Mouse (Mus musculus) forebrain, embryonic 12.5 days (tissue): ENCODE data around the gene Dapk1. TPM values are rescaled to one million over a fixed set of nuclear protein-coding genes. Genes with fewer than 3 reads are reported as not detected.

Experiments used
- ATAC-seq: fragments of 200-750 bp; cut with Nextera tagmentation; 2 replicates; pipeline ENCODE4 v1.8.0; 2017; ENCODE audit warnings: moderate TSS enrichment; ENCODE audit not compliant: low FRiP score
- H3K27ac ChIP-seq: fragments of 300-500 bp; sonication (generic); 2 replicates; pipeline ENCODE4 v1.5.1; 2016; ENCODE audit warnings: mild to moderate bottlenecking
- H3K27me3 ChIP-seq: fragments of 300-500 bp; sonication (generic); 2 replicates; pipeline ENCODE4 v1.6.1; 2016; ENCODE audit warnings: mild to moderate bottlenecking
- H3K36me3 ChIP-seq: fragments of 300-500 bp; sonication (generic); replicated peaks from 2 replicates; pipeline ENCODE4 v1.6.1; 2016; ENCODE audit warnings: mild to moderate bottlenecking
- H3K4me1 ChIP-seq: fragments of 300-500 bp; sonication (generic); 2 replicates; pipeline ENCODE4 v1.6.1; 2016
- H3K4me2 ChIP-seq: fragments of 300-500 bp; sonication (generic); 2 replicates; pipeline ENCODE4 v1.6.1; 2016; ENCODE audit warnings: mild to moderate bottlenecking, moderate library complexity
- H3K4me3 ChIP-seq: fragments of 300-500 bp; sonication (generic); replicated peaks from 2 replicates; pipeline ENCODE4 v1.5.1; 2016; ENCODE audit warnings: mild to moderate bottlenecking
- H3K9ac ChIP-seq: fragments of 300-500 bp; sonication (generic); 2 replicates; pipeline ENCODE4 v1.6.1; 2016; ENCODE audit warnings: mild to moderate bottlenecking
- H3K9me3 ChIP-seq: fragments of 300-500 bp; sonication (generic); 2 replicates; pipeline ENCODE4 v1.6.1; 2016
- WGBS: fragments of 180-500 bp; shearing (Covaris S2); methylation state at CpG from one replicate; pipeline ENCODE4 v1.1.7; 2016; 5-methylcytosine and 5-hydroxymethylcytosine counted together
- polyA plus RNA-seq: library from polyadenylated mRNA; unstranded; fragments of >200 nt; fragmentation: Nextera tagmentation; extraction: Ambion mirVana; gene quantifications from 2 replicates; pipeline ENCODE4 v1.2.1, GENCODE M21; 2016

Dapk1 gene
- polyA plus RNA-seq, 1 experiment from 2014 or later, result 39.8 TPM

DNA sequence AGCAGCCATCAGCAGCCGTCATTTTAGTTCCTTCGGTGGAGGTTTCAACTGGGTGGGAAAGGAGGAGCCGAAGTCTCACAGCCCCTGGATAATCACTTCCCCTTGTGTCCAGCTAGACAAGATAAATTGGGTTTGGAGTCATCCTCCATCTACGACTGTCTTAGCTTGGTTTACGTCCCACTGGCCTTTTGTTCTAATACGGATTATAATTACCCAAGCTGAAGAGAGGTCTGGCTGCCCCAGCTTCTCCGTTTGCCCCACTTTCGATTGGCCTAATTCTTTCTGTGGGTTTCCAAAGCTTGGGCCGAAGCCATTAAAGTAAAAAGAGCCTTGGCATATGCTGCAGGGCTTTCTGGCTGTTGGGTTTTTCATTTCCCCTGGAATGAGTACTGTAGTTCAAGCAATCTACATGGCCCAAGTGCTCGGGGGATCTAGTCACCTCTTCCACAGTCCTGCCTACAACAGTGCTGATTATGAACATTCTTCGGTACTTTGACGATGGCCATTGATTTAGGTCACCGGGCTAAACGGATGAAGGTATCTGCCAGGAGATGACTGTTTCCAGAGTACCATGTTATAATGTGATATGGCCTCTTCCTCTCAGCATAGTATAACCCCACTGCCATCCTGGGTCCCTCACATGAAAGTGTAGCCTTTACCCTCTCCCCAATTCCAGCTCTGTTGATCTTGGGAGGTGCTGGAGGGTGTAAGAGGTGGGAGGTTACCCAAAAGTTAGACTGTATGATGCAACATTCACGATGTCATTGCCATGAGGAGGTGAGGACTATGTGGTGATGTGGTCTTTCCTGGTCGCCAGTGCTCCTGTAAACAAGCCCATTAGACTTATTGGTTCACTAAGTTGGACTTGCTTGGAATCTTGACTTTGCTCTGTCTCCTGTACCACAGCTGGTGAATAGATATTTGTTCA is 106.1 kb downstream of the Dapk1 start:
- WGBS, result 52% methylated on average over 16 of the region's 16 CpGs
- 0 out of 2 replicates have a peak overlapping the region, but pooled peaks have one; percentile 14 for H3K27ac ChIP-seq
- no peak for ATAC-seq
- H3K9ac ChIP-seq, result no peak overlapping the region
- H3K4me1 ChIP-seq, result peaks cover 17% of the 10 kb centered on the region
- H3K4me2 ChIP-seq, result no peak overlapping the region
- H3K27me3 ChIP-seq, result 0 out of 2 replicates have a peak, but pooled peaks cover 5% of the 10 kb centered on the region
- H3K36me3 ChIP-seq, result peaks cover 5% of the 10 kb centered on the region; the same call in 1 of the 2 replicates
- no peak overlapping the region for H3K4me3 ChIP-seq
- H3K9me3 ChIP-seq, result no peaks in the 10 kb centered on the region

DNA sequence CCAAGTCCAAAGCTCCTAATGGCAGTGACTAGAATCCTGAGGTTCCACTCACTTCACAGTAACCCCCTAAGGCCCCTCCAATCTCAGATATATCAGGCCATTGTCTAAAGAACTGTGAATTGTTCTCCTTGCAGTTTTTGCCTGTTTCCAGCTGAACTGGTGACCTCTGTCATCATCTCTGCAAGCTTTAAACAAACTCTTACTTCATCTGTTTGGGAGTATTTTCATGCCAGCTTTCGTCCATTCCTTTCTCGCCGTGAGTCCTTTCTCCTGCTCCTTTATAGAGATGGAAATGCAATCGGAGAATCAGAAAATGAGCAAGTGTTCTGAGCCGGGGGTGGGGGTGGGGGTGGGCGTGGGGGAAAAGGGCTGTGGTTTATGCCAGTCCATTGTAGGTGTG is 107.4 kb downstream of the Dapk1 start:
- Histone ChIP-seq H3K27me3 (0 out of 2 replicates have a peak, but pooled peaks cover 5% of the 10 kb centered on the region), H3K4me1 (peaks cover 17% of the 10 kb centered on the region), H3K4me3 (no peak overlapping the region), H3K9ac (no peak overlapping the region), H3K4me2 (no peak overlapping the region), H3K36me3 (peaks cover 5% of the 10 kb centered on the region; the same call in 1 of the 2 replicates), H3K9me3 (no peaks in the 10 kb centered on the region), H3K27ac (no peak overlapping the region)
- no peak for ATAC-seq
- WGBS, result 56% methylated on average over 6 of the region's 6 CpGs

DNA sequence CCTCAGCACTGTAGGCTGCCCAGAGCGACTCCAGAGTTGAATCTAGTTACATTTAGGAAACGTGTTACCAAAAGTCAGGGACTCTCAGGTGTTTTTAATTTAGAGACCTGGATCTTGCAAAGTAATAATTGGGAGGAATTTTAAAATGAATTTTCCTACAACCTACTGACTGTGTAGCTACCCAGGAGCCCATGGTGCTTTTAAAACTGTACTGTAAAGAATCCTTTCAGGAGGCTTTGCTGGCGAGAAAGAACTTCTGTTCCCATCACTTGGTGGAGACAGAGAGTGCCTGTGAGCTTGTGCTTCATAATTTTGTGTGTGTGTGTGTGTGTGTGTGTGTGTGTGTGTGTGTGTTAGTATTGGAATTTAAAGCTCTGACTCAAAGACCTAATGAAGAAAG is 109.2 kb downstream of the Dapk1 start:
- no peaks in the 10 kb centered on the region for H3K27me3 ChIP-seq
- H3K4me1 ChIP-seq, result peaks cover 17% of the 10 kb centered on the region
- no peak overlapping the region for H3K9ac ChIP-seq
- 75% methylated on average over 3 of the region's 3 CpGs for WGBS
- ATAC-seq, result no peak
- no peaks in the 10 kb centered on the region for H3K9me3 ChIP-seq
- H3K27ac ChIP-seq, result no peak overlapping the region
- H3K4me3 ChIP-seq, result no peak overlapping the region
- H3K36me3 ChIP-seq, result no peaks in the 10 kb centered on the region
- H3K4me2 ChIP-seq, result no peak overlapping the region

GRCm38 (mm10) chr13:60713537-60713936 is 111.8 kb downstream of the Dapk1 start:
- Histone ChIP-seq H3K4me2 (no peak overlapping the region), H3K27me3 (no peaks in the 10 kb centered on the region), H3K9ac (no peak overlapping the region), H3K36me3 (peaks cover 9% of the 10 kb centered on the region; the same call in 1 of the 2 replicates), H3K4me3 (no peak overlapping the region), H3K9me3 (no peaks in the 10 kb centered on the region), H3K27ac (no peak overlapping the region), H3K4me1 (peaks cover 8% of the 10 kb centered on the region)
- ATAC-seq, result no peak
- WGBS, result 90% methylated on average over 4 of the region's 4 CpGs

DNA sequence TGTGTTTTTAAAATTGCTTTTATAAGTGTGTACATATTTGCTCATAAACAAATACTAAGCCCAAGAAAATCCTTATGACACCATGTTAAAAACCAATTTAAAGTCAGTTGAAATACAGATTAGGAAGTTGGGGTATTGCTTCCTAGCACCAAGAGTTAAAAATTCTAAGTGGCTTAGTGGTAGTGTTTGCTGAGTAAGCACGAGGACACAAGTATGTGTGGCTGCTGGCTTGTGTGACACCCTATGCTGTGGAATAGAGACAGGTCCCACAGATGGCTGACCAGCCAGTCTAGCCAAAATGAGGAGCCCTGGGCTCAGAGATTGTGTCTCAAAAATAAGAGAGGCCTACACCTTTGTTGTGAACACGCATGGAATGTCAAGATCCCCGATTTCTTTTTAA is 114.4 kb downstream of the Dapk1 start:
- no peaks in the 10 kb centered on the region for H3K27me3 ChIP-seq
- no peak overlapping the region for H3K4me3 ChIP-seq
- H3K9ac ChIP-seq, result no peak overlapping the region
- peaks cover 30% of the 10 kb centered on the region for H3K36me3 ChIP-seq
- no peaks in the 10 kb centered on the region for H3K9me3 ChIP-seq
- H3K4me2 ChIP-seq, result no peak overlapping the region
- no peak for ATAC-seq
- no peak overlapping the region for H3K27ac ChIP-seq
- 86% methylated on average over 3 of the region's 3 CpGs for WGBS
- no peaks in the 10 kb centered on the region for H3K4me1 ChIP-seq

- H3K4me1 ChIP-seq, result no peaks in the 10 kb centered on the region
- WGBS, result 87% methylated on average over 10 of the region's 10 CpGs
- H3K36me3 ChIP-seq, result peaks cover 38% of the 10 kb centered on the region
- no peak for ATAC-seq
- H3K9ac ChIP-seq, result no peak overlapping the region
- H3K9me3 ChIP-seq, result no peaks in the 10 kb centered on the region
- no peak overlapping the region for H3K4me2 ChIP-seq
- H3K27me3 ChIP-seq, result no peaks in the 10 kb centered on the region
- no peak overlapping the region for H3K4me3 ChIP-seq
- no peak overlapping the region for H3K27ac ChIP-seq
These were observed 115.7 kb downstream of the Dapk1 start for GRCm38 (mm10) chr13:60717421-60717820.

- peaks cover 58% of the 10 kb centered on the region for H3K36me3 ChIP-seq
- no peak overlapping the region for H3K4me2 ChIP-seq
- H3K27me3 ChIP-seq, result no peaks in the 10 kb centered on the region
- no peaks in the 10 kb centered on the region for H3K4me1 ChIP-seq
- no peaks in the 10 kb centered on the region for H3K9me3 ChIP-seq
- no peak overlapping the region for H3K9ac ChIP-seq
- 94% methylated on average over 10 of the region's 10 CpGs for WGBS
- no peak for ATAC-seq
- H3K4me3 ChIP-seq, result no peak overlapping the region
- H3K27ac ChIP-seq, result no peak overlapping the region
These were observed 117.8 kb downstream of the Dapk1 start for GRCm38 (mm10) chr13:60719581-60719980.

- no peak for ATAC-seq
- 93% methylated on average over 8 of the region's 8 CpGs for WGBS
- Histone ChIP-seq H3K4me3 (no peak overlapping the region), H3K36me3 (peaks cover 85% of the 10 kb centered on the region), H3K4me2 (no peak overlapping the region), H3K27ac (no peak overlapping the region), H3K9ac (no peak overlapping the region), H3K4me1 (no peaks in the 10 kb centered on the region), H3K27me3 (no peaks in the 10 kb centered on the region), H3K9me3 (no peaks in the 10 kb centered on the region)
These were observed 121.0 kb downstream of the Dapk1 start for GRCm38 (mm10) chr13:60722763-60723162.

DNA sequence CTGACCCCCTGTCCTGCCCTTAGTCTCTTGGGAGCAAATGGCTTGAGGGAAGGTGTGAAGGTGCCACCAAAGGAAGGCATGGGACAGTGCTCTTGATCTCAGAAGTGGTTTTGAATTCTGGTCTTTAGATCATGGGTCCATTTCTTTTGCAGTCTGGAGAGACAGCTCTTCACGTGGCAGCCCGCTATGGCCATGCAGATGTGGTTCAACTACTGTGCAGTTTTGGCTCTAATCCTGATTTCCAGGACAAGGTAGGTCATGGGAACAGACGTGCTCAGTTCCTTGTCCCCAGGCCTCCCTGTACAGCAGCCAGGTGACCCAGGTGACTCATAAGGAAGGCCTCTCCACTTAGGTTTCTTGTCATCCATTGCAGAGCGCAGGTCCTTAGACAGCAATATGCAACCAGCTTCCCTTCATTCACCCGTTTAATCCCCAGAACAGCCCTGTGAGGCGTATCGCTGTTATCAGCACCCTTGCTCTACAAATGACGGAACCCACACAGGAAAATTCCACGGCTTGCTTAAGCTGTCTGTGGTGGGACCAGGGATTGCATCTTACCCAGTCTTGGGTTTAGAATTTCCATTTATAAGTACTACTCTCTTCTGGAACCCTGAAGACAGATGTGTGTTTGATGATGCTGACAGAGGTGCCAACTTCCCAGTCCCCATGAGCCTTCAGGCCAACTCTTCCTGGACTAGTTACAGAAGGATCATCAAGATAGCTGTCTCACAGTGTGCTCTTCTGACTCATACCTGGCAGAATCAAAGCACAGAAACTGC is 126.7 kb downstream of the Dapk1 start:
- H3K4me2 ChIP-seq, result no peak overlapping the region
- no peak overlapping the region for H3K27ac ChIP-seq
- no peak overlapping the region for H3K9ac ChIP-seq
- H3K4me1 ChIP-seq, result no peaks in the 10 kb centered on the region
- no peaks in the 10 kb centered on the region for H3K27me3 ChIP-seq
- ATAC-seq, result no peak
- no peaks in the 10 kb centered on the region for H3K9me3 ChIP-seq
- no peak overlapping the region for H3K4me3 ChIP-seq
- H3K36me3 ChIP-seq, result peaks cover 90% of the 10 kb centered on the region
- WGBS, result 93% methylated on average over 9 of the region's 9 CpGs

DNA sequence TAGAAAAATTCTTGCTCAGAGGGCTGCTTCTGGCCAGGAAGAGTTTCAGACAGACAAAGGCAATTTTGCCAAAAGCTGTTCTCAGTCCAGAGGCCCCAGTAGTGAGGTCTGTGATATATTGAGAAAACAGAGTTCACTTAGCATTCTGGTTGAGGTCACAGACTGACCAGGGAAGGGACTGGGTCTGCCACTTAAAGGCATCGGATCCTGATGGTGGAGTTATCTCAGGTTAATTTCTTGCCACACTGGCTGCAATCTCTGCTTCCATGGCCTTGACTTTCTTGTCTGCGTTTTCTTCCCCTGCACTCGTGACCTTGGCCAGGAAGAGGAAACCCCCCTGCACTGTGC is 127.3 kb downstream of the Dapk1 start:
- no peak overlapping the region for H3K9ac ChIP-seq
- H3K4me3 ChIP-seq, result no peak overlapping the region
- WGBS, result 84% methylated on average over 3 of the region's 3 CpGs
- H3K4me2 ChIP-seq, result no peak overlapping the region
- H3K4me1 ChIP-seq, result no peaks in the 10 kb centered on the region
- ATAC-seq, result no peak
- peaks cover 88% of the 10 kb centered on the region for H3K36me3 ChIP-seq
- H3K27me3 ChIP-seq, result no peaks in the 10 kb centered on the region
- no peak overlapping the region for H3K27ac ChIP-seq
- H3K9me3 ChIP-seq, result no peaks in the 10 kb centered on the region

GRCm38 (mm10) chr13:60730587-60730986 is 128.8 kb downstream of the Dapk1 start:
- whole genome bisulfite sequencing, result 95% methylated on average over 7 of the region's 7 CpGs
- H3K9me3 ChIP-seq, result no peaks in the 10 kb centered on the region

GRCm38 (mm10) chr13:60731001-60731400 is 129.3 kb downstream of the Dapk1 start:
- Histone ChIP-seq H3K9me3 (no peaks in the 10 kb centered on the region), H3K36me3 (peaks cover 87% of the 10 kb centered on the region)

More at GRCm38 (mm10) chr13:60730587-60730986, 128.8 kb downstream of the Dapk1 start:
- H3K36me3 ChIP-seq, result peaks cover 89% of the 10 kb centered on the region
- H3K27me3 ChIP-seq, result no peaks in the 10 kb centered on the region
- no peak for ATAC-seq
- H3K4me2 ChIP-seq, result no peak overlapping the region
- H3K27ac ChIP-seq, result no peak overlapping the region
- H3K4me1 ChIP-seq, result no peaks in the 10 kb centered on the region
- H3K9ac ChIP-seq, result no peak overlapping the region
- H3K4me3 ChIP-seq, result no peak overlapping the region

More at GRCm38 (mm10) chr13:60731001-60731400, 129.3 kb downstream of the Dapk1 start:
- no peak for ATAC-seq
- WGBS, result 97% methylated on average over 3 of the region's 3 CpGs
- Histone ChIP-seq H3K4me3 (no peak overlapping the region), H3K27me3 (no peaks in the 10 kb centered on the region), H3K4me2 (no peak overlapping the region), H3K4me1 (no peaks in the 10 kb centered on the region; the same call in 1 of the 2 replicates), H3K27ac (no peak overlapping the region), H3K9ac (no peak overlapping the region)
